Mouse (Mus musculus): ENCODE results near the gene Sipa1l1. TPM values are rescaled to one million over a fixed set of nuclear protein-coding genes. Genes with fewer than 3 reads are reported as not detected.

The Sipa1l1 gene
- polyA plus RNA-seq, 1 experiment from 2014 or later = 41.6 TPM

DNA sequence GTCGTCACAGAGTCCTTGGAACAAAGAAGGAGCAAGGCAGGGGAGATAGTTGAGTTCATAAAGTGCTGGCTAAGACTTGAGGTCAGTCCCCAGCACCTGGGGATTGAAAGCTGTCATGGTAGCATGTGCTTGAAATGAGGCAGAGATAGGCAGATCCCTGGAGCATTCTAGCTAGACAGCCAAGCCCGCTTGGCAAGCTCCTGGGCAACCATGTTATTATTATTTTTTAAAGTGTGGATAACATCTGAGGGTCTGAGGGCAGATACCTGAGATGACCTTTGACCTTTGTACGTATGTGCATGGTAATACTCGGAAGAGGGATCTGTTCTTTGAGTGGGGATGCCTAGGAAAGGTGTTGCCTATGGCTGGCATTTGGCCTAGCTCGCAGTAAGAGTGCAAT, 188.3 kb downstream of the Sipa1l1 start:
- WGBS = 79% methylated on average over 5 of the region's 5 CpGs

DNA sequence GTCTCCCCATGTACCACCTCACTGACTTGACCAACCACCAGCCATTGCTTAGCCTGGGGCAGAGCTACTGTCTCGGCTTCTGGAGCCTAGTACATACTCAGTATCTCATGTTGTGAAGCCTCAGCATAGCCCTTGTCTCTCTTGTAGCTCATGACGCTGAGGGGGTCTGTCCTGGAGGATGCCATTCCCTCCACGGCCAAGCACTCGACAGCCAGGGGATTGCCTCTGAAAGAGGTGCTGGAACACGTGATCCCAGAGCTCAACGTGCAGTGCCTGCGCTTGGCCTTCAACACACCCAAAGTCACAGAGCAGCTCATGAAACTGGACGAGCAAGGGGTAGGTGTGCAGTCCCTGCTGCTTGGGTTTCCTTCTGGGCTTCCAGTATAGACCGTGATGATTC, 193.7 kb downstream of the Sipa1l1 start:
- H3K4me2 ChIP-seq (ENCODE audit: low read length) = no peak overlapping the region
- H3K27me3 ChIP-seq (replicated peaks; ENCODE audit: control insufficient read depth, insufficient read depth, low read length) = no peaks in the 10 kb centered on the region
- ATAC-seq (replicated peaks; ENCODE audit: low FRiP score, low TSS enrichment, low read depth) (no peak), DNase-seq (ENCODE audit: low spot score) (no peak)
- peaks cover 16% of the 10 kb centered on the region; the same call in 1 of the 2 replicates for H3K36me3 ChIP-seq (ENCODE audit: control insufficient read depth, insufficient read depth, low read length)
- H3K9ac ChIP-seq (ENCODE audit: low read length) = no peak overlapping the region
- H3K4me1 ChIP-seq (replicated peaks; ENCODE audit: control insufficient read depth, insufficient read depth, low read length) = peaks cover 12% of the 10 kb centered on the region; the same call in 1 of the 2 replicates
- no peak overlapping the region for H3K4me3 ChIP-seq (ENCODE audit: low read depth, low read length)
- no peaks in the 10 kb centered on the region for H3K9me3 ChIP-seq (ENCODE audit: control insufficient read depth, low read length)
- H3K27ac ChIP-seq (ENCODE audit: low read depth) = no peak overlapping the region
- 91% methylated on average over 9 of the region's 9 CpGs for WGBS

More for the DNA sequence above, 188.3 kb downstream of the Sipa1l1 start:
- Histone ChIP-seq H3K9ac (ENCODE audit: low read length) (no peak overlapping the region), H3K4me3 (ENCODE audit: low read depth, low read length) (no peak overlapping the region), H3K27ac (ENCODE audit: low read depth) (no peak overlapping the region), H3K36me3 (ENCODE audit: control insufficient read depth, insufficient read depth, low read length) (peaks cover 19% of the 10 kb centered on the region; the same call in 1 of the 2 replicates), H3K27me3 (replicated peaks; ENCODE audit: control insufficient read depth, insufficient read depth, low read length) (no peaks in the 10 kb centered on the region), H3K9me3 (ENCODE audit: control insufficient read depth, low read length) (no peaks in the 10 kb centered on the region), H3K4me2 (ENCODE audit: low read length) (no peak overlapping the region), H3K4me1 (replicated peaks; ENCODE audit: control insufficient read depth, insufficient read depth, low read length) (no peaks in the 10 kb centered on the region)
- DNase-seq (ENCODE audit: low spot score) (no peak), ATAC-seq (replicated peaks; ENCODE audit: low FRiP score, low TSS enrichment, low read depth) (no peak)

DNA sequence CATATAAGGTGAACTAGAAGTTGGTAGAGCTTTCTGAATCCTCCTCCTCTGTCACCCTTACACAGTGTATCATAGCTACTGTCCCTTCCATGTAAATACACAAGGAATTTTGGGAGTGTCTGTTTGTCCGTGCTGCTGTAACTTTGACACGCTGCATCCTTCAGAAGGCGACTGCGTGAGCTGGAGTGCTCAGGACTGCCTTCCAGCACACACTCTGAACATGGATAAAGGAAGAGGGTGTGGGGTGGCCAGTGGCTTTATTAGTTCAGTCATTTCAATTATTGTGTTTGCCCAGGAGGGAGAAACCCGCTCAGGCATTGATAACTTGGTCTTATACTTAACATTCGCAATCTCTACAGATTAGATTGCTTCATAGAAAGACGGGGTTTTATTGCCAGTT, 195.1 kb downstream of the Sipa1l1 start:
- 79% methylated on average over 7 of the region's 7 CpGs for WGBS
- no peak for ATAC-seq (replicated peaks; ENCODE audit: low FRiP score, low TSS enrichment, low read depth)
- no peak overlapping the region for H3K4me3 ChIP-seq (ENCODE audit: low read depth, low read length)

DNA sequence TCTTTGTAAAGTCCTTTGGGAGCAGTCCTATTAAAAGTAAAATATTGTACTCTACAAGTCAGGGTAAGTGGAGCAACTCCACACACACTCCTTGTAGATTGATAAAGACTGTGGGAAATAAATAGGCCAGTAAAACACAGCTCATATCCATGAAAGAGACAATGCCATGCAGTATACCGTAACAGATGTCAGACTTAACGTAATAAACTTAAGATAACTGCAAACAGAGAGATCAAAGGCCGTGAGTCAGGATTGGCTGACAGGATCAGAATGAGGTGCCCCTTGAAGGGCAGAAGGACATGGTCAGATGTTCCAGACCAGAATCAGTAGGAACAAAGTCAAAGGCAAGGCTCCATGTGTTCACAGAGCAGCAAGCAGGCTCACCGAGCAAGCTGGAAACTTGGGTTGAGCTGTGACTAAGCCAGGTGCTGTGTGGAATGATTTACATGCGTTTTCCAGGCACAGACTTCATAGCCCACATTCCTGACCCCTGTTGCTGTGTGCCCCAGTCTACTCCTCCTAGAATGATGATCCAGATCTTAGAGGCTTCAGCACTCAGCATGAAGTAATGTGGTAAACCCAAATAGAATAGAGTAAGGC, 196.3 kb downstream of the Sipa1l1 start:
- DNase-seq (ENCODE audit: low spot score) (no peak), ATAC-seq (replicated peaks; ENCODE audit: low FRiP score, low TSS enrichment, low read depth) (peak; percentile 71)
- 33% methylated on average over 5 of the region's 5 CpGs for WGBS
- peaks cover 12% of the 10 kb centered on the region; the same call in 1 of the 2 replicates for H3K4me1 ChIP-seq (replicated peaks; ENCODE audit: control insufficient read depth, insufficient read depth, low read length)
- H3K4me2 ChIP-seq (ENCODE audit: low read length) = no peak overlapping the region
- no peak overlapping the region for H3K27ac ChIP-seq (ENCODE audit: low read depth)
- no peak overlapping the region for H3K9ac ChIP-seq (ENCODE audit: low read length)
- H3K4me3 ChIP-seq (ENCODE audit: low read depth, low read length) = no peak overlapping the region
- H3K9me3 ChIP-seq (ENCODE audit: control insufficient read depth, low read length) = no peaks in the 10 kb centered on the region
- H3K36me3 ChIP-seq (ENCODE audit: control insufficient read depth, insufficient read depth, low read length) = 0 out of 2 replicates have a peak, but pooled peaks cover 4% of the 10 kb centered on the region
- H3K27me3 ChIP-seq (replicated peaks; ENCODE audit: control insufficient read depth, insufficient read depth, low read length) = no peaks in the 10 kb centered on the region

More for the DNA sequence above, 195.1 kb downstream of the Sipa1l1 start:
- no peak overlapping the region for H3K9ac ChIP-seq (ENCODE audit: low read length)
- H3K9me3 ChIP-seq (ENCODE audit: control insufficient read depth, low read length) = no peaks in the 10 kb centered on the region
- H3K36me3 ChIP-seq (ENCODE audit: control insufficient read depth, insufficient read depth, low read length) = 0 out of 2 replicates have a peak, but pooled peaks cover 4% of the 10 kb centered on the region
- no peak for DNase-seq (ENCODE audit: low spot score)
- no peaks in the 10 kb centered on the region for H3K27me3 ChIP-seq (replicated peaks; ENCODE audit: control insufficient read depth, insufficient read depth, low read length)
- no peak overlapping the region for H3K27ac ChIP-seq (ENCODE audit: low read depth)
- H3K4me2 ChIP-seq (ENCODE audit: low read length) = no peak overlapping the region
- peaks cover 12% of the 10 kb centered on the region; the same call in 1 of the 2 replicates for H3K4me1 ChIP-seq (replicated peaks; ENCODE audit: control insufficient read depth, insufficient read depth, low read length)

DNA sequence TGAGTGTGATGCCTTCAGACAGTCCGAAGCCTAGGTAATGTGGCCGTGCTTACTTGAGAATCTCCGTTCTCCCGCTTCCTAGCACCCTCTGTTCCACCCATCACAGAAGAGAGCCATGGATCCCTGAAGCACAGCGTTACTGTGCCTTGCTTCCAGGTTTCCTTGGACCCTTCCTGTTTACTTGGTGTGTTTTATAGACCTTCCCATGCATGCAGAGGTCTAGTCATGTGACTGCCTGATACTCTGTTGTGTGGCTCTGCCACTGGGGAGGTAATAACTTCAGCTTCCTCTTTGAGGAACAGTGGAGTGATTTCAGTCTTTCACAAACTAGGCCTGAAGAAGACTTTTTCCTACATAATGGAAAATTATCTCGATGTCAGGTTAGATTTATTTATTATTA, 197.6 kb downstream of the Sipa1l1 start:
- H3K36me3 ChIP-seq (ENCODE audit: control insufficient read depth, insufficient read depth, low read length) = 0 out of 2 replicates have a peak, but pooled peaks cover 4% of the 10 kb centered on the region
- H3K27ac ChIP-seq (ENCODE audit: low read depth) = no peak overlapping the region
- no peak overlapping the region for H3K4me3 ChIP-seq (ENCODE audit: low read depth, low read length)
- ATAC-seq (replicated peaks; ENCODE audit: low FRiP score, low TSS enrichment, low read depth) (no peak), DNase-seq (ENCODE audit: low spot score) (no peak)
- H3K9ac ChIP-seq (ENCODE audit: low read length) = no peak overlapping the region
- no peak overlapping the region for H3K4me2 ChIP-seq (ENCODE audit: low read length)
- H3K4me1 ChIP-seq (replicated peaks; ENCODE audit: control insufficient read depth, insufficient read depth, low read length) = peaks cover 12% of the 10 kb centered on the region; the same call in 1 of the 2 replicates
- no peaks in the 10 kb centered on the region for H3K9me3 ChIP-seq (ENCODE audit: control insufficient read depth, low read length)
- 85% methylated on average over 6 of the region's 6 CpGs for WGBS
- no peaks in the 10 kb centered on the region for H3K27me3 ChIP-seq (replicated peaks; ENCODE audit: control insufficient read depth, insufficient read depth, low read length)

DNA sequence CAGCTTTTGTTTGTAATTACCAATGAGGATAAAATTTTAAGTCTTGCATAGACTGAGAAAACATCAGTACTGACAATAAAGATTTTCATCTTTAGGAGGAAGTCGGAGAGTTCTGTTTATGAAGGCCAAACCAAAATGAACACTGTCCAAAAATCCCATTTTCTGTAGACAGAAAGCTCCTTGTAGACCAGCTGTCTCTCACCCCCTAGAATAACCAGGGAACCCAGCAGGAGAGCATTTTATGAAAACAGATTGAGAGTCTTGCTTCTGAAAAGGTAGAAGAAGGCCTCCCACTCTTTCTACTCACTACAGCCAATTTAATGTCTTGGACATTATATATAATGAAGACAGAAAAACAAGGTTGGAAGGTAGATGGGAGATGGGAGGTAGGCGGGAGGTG, 198.2 kb downstream of the Sipa1l1 start:
- DNase-seq (ENCODE audit: low spot score) = no peak
- no peak overlapping the region for H3K9ac ChIP-seq (ENCODE audit: low read length)
- H3K4me3 ChIP-seq (ENCODE audit: low read depth, low read length) = no peak overlapping the region
- no peaks in the 10 kb centered on the region for H3K9me3 ChIP-seq (ENCODE audit: control insufficient read depth, low read length)
- WGBS = 76% methylated on average over 2 of the region's 2 CpGs
- H3K27ac ChIP-seq (ENCODE audit: low read depth) = no peak overlapping the region
- no peak overlapping the region for H3K4me2 ChIP-seq (ENCODE audit: low read length)
- peaks cover 12% of the 10 kb centered on the region; the same call in 1 of the 2 replicates for H3K4me1 ChIP-seq (replicated peaks; ENCODE audit: control insufficient read depth, insufficient read depth, low read length)
- 0 out of 2 replicates have a peak, but pooled peaks cover 4% of the 10 kb centered on the region for H3K36me3 ChIP-seq (ENCODE audit: control insufficient read depth, insufficient read depth, low read length)
- no peaks in the 10 kb centered on the region for H3K27me3 ChIP-seq (replicated peaks; ENCODE audit: control insufficient read depth, insufficient read depth, low read length)
- ATAC-seq (replicated peaks; ENCODE audit: low FRiP score, low TSS enrichment, low read depth) = no peak

DNA sequence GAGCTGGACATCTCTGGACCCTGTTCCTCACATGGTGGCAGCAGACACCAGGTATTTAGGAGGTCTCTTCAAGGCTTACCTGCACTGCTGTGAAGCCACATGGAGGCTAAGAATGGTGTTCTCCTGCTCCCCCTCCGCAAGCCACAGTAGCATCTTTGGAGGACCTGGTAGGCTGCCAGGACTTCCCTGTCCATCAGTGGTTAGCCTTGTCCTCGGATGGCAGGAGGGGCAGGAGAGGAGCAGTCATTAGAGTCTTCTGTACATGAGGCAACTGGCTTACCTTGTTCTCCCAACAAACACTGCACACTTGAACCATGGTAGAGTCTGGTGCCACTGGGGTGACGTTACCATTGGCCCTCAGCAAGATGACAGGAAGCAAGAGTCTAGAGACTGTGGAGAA, 198.9 kb downstream of the Sipa1l1 start:
- H3K4me3 ChIP-seq (ENCODE audit: low read depth, low read length) = no peak overlapping the region
- WGBS = 83% methylated on average over 3 of the region's 3 CpGs
- peaks cover 12% of the 10 kb centered on the region; the same call in 1 of the 2 replicates for H3K4me1 ChIP-seq (replicated peaks; ENCODE audit: control insufficient read depth, insufficient read depth, low read length)
- no peak overlapping the region for H3K4me2 ChIP-seq (ENCODE audit: low read length)
- H3K27ac ChIP-seq (ENCODE audit: low read depth) = no peak overlapping the region
- DNase-seq (ENCODE audit: low spot score) (no peak), ATAC-seq (replicated peaks; ENCODE audit: low FRiP score, low TSS enrichment, low read depth) (no peak)
- H3K9ac ChIP-seq (ENCODE audit: low read length) = no peak overlapping the region
- H3K36me3 ChIP-seq (ENCODE audit: control insufficient read depth, insufficient read depth, low read length) = 0 out of 2 replicates have a peak, but pooled peaks cover under 1% of the 10 kb centered on the region
- H3K9me3 ChIP-seq (ENCODE audit: control insufficient read depth, low read length) = no peaks in the 10 kb centered on the region
- H3K27me3 ChIP-seq (replicated peaks; ENCODE audit: control insufficient read depth, insufficient read depth, low read length) = no peaks in the 10 kb centered on the region

DNA sequence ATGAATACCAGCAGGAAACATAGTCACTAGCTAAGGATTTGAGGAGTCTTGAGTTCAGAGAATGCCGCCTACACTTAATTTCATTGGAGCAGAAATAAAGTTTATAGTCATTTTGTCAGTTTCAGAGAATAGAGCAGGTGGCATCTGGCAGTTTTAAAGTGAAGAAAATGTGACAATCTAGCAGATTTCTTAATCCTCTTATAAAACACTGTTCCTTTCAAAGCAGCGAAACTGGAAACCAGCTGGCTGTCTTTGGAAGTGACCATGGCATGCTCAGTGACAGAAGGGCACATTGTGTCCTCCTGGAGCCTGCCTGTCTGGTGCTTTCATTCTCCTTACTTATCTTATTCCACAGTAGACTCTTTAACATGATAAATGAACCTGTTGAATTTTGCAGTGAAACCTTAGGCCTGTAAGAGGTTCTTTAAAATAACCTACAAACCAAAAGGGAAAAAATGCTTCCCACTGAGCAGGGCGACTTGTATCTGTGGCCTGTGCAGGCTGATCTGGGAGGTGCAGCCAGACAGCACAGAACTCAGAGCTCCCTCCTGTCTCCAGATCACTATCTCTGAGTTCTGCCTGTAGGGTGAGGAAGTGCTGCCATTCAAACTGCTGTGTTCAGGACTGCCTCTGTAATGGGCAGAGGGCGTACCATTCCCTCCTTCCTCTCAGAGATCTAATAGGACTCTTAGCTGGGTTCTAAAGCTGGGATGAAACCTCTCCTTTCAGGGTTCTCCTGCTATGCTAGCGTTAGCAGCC, 200.5 kb downstream of the Sipa1l1 start:
- H3K4me1 ChIP-seq (replicated peaks; ENCODE audit: control insufficient read depth, insufficient read depth, low read length) = peaks cover 17% of the 10 kb centered on the region; the same call in 1 of the 2 replicates
- no peak overlapping the region for H3K9ac ChIP-seq (ENCODE audit: low read length)
- H3K4me2 ChIP-seq (ENCODE audit: low read length) = no peak overlapping the region
- H3K4me3 ChIP-seq (ENCODE audit: low read depth, low read length) = no peak overlapping the region
- H3K27ac ChIP-seq (ENCODE audit: low read depth) = no peak overlapping the region
- H3K36me3 ChIP-seq (ENCODE audit: control insufficient read depth, insufficient read depth, low read length) = no peaks in the 10 kb centered on the region
- 68% methylated on average over 5 of the region's 5 CpGs for WGBS
- no peak for DNase-seq (ENCODE audit: low spot score)
- ATAC-seq (replicated peaks; ENCODE audit: low FRiP score, low TSS enrichment, low read depth) = no peak
- H3K27me3 ChIP-seq (replicated peaks; ENCODE audit: control insufficient read depth, insufficient read depth, low read length) = no peaks in the 10 kb centered on the region
- H3K9me3 ChIP-seq (ENCODE audit: control insufficient read depth, low read length) = no peaks in the 10 kb centered on the region
